Mouse (Mus musculus) liver, postnatal 0 days (tissue): ENCODE measurements around the gene Dync2li1. TPM values are rescaled to one million over a fixed set of nuclear protein-coding genes. Genes with fewer than 3 reads are reported as not detected.

ENCODE experiments used
- ATAC-seq: fragments of 200-750 bp; cut with Nextera tagmentation; 2 replicates; pipeline ENCODE4 v1.8.0; 2017; ENCODE audit warnings: mild to moderate bottlenecking, moderate library complexity
- DNase-seq: peaks from one replicate; pipeline ENCODE4 v3.0.0-alpha.2; 2016
- H3K27ac ChIP-seq: fragments of 300-500 bp; sonication (generic); 2 replicates; pipeline ENCODE4 v1.5.1; 2014; ENCODE audit warnings: antibody characterized with exemption, moderate library complexity, mild to moderate bottlenecking, low read depth
- H3K27me3 ChIP-seq: fragments of 300-500 bp; sonication (generic); 2 replicates; pipeline ENCODE4 v1.6.1; 2014; ENCODE audit warnings: low read length, control low read depth, mixed read lengths; ENCODE audit not compliant: insufficient read depth
- H3K36me3 ChIP-seq: fragments of 300-500 bp; sonication (generic); replicated peaks from 2 replicates; pipeline ENCODE4 v1.6.1; 2014; ENCODE audit warnings: mild to moderate bottlenecking, control low read depth, low read length, moderate library complexity, mixed read lengths; ENCODE audit not compliant: insufficient read depth
- H3K4me1 ChIP-seq: fragments of 300-500 bp; sonication (generic); 2 replicates; pipeline ENCODE4 v1.6.1; 2014; ENCODE audit warnings: antibody characterized with exemption, mild to moderate bottlenecking, control low read depth; ENCODE audit not compliant: insufficient read depth
- H3K4me2 ChIP-seq: fragments of 300-500 bp; sonication (generic); 2 replicates; pipeline ENCODE4 v1.6.1; 2014; ENCODE audit warnings: low read depth, mild to moderate bottlenecking, low read length, moderate library complexity, mixed read lengths
- H3K4me3 ChIP-seq: fragments of 300-500 bp; sonication (generic); 2 replicates; pipeline ENCODE4 v1.5.1; 2014; ENCODE audit warnings: low read depth, low read length
- H3K9ac ChIP-seq: fragments of 300-500 bp; sonication (generic); replicated peaks from 2 replicates; pipeline ENCODE4 v1.6.1; 2014; ENCODE audit warnings: mild to moderate bottlenecking, moderate library complexity
- H3K9me3 ChIP-seq: fragments of 300-500 bp; sonication (generic); 2 replicates; pipeline ENCODE4 v1.6.1; 2016; ENCODE audit warnings: mild to moderate bottlenecking, control low read depth, low read length, mixed read lengths
- CTCF ChIP-seq: sonication (generic); IDR thresholded peaks from 2 replicates; pipeline ENCODE4 v1.5.1; 2016; ENCODE audit warnings: antibody characterized with exemption, low read depth
- EP300 ChIP-seq: IDR thresholded peaks from 2 replicates; pipeline ENCODE4 v1.6.1; 2016; ENCODE audit warnings: antibody characterized with exemption, low read depth, mild to moderate bottlenecking
- WGBS: fragments of 180-500 bp; shearing (Covaris S2); extraction: QIAGEN DNeasy Blood & Tissue Kit; methylation state at CpG from one replicate; pipeline ENCODE4 v1.1.7; 2014; ENCODE audit not compliant: insufficient replicate concordance; 5-methylcytosine and 5-hydroxymethylcytosine counted together
- polyA plus RNA-seq: library from polyadenylated mRNA; unstranded; fragments of >200 nt; fragmentation: Nextera tagmentation; extraction: Ambion mirVana; gene quantifications from 2 replicates; pipeline ENCODE4 v1.2.1, GENCODE M21; 2015

The Dync2li1 gene
- polyA plus RNA-seq, 1 experiment from 2014 or later = 2.4 TPM

DNA sequence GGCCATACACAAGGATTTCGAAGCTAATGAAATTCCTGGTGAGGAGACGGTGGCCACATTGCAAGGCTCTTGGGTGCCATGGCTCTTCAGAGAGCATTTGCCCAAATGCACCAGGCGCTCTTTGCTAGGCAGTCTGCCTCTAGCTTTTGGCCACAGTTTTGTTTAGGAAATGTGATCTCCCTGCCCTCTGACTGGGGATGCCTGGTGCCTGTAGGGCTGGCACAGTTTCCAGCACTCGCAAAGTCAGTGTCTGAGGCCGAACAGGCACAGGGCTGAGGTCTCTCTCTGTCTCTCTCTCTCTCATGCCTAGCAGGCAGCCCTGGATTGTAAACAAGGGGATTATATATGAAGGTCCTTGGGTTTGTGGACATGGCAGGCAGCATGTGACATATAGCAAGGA, 63.8 kb downstream of the Dync2li1 start:
- TF ChIP-seq CTCF (no peak), EP300 (no peak)
- Histone ChIP-seq H3K4me2 (no peak overlapping the region), H3K9ac (no peak overlapping the region), H3K4me3 (no peak overlapping the region), H3K4me1 (peaks cover 9% of the 10 kb centered on the region; the same call in 1 of the 2 replicates), H3K9me3 (no peaks in the 10 kb centered on the region), H3K27ac (peak overlapping the region; percentile 95), H3K36me3 (no peaks in the 10 kb centered on the region), H3K27me3 (no peaks in the 10 kb centered on the region)
- ATAC-seq (no peak), DNase-seq (no peak)
- 71% methylated on average over 5 of the region's 5 CpGs for WGBS

DNA sequence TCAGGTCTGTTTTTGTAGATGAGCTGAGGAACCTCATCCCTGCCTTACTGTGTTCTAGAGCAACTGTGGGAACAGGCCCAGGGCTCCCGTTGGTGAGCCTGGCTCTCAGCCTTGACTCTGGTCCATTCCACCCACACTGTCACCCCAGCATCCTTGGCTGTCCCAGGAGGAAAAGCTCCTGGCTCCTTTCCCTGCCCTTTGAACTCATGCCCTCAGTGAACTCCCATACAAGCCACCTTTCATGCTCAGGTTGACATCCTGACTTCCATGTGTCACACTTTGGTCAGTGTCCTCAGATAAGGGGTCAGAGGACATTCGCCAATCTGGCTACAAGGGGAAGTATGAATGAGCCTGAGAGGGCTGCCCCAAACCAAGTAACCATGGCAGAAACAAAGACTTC, 67.4 kb downstream of the Dync2li1 start:
- Histone ChIP-seq H3K9me3 (no peaks in the 10 kb centered on the region), H3K4me1 (0 out of 2 replicates have a peak, but pooled peaks cover 6% of the 10 kb centered on the region), H3K36me3 (no peaks in the 10 kb centered on the region), H3K4me2 (no peak overlapping the region), H3K9ac (no peak overlapping the region; the same call in 1 of the 2 replicates), H3K4me3 (no peak overlapping the region), H3K27ac (no peak overlapping the region), H3K27me3 (no peaks in the 10 kb centered on the region)
- TF ChIP-seq EP300 (no peak), CTCF (no peak)
- DNase-seq = no peak
- WGBS = 40% methylated on average over 2 of the region's 2 CpGs
- ATAC-seq = peak; percentile 14; the same call in 1 of the 2 replicates

GRCm38 (mm10) chr17:84696537-84696936, 70.2 kb downstream of the Dync2li1 start:
- no peak for TF ChIP-seq EP300
- TF ChIP-seq CTCF = no peak
- no peak for ATAC-seq
- Histone ChIP-seq H3K9ac (no peak overlapping the region), H3K36me3 (no peaks in the 10 kb centered on the region), H3K27ac (no peak overlapping the region), H3K9me3 (no peaks in the 10 kb centered on the region), H3K27me3 (no peaks in the 10 kb centered on the region), H3K4me1 (no peaks in the 10 kb centered on the region), H3K4me3 (no peak overlapping the region), H3K4me2 (no peak overlapping the region)
- DNase-seq = no peak
- WGBS = 55% methylated on average over 6 of the region's 6 CpGs

- Histone ChIP-seq H3K9me3 (no peaks in the 10 kb centered on the region), H3K9ac (no peak overlapping the region), H3K4me2 (no peak overlapping the region), H3K4me3 (no peak overlapping the region), H3K36me3 (peaks cover 4% of the 10 kb centered on the region; the same call in 1 of the 2 replicates), H3K4me1 (peaks cover 4% of the 10 kb centered on the region; the same call in 1 of the 2 replicates), H3K27me3 (no peaks in the 10 kb centered on the region), H3K27ac (no peak overlapping the region)
- DNase-seq (peak; percentile 57), ATAC-seq (peak; percentile 67)
- TF ChIP-seq CTCF = peak; percentile 94
- no peak for TF ChIP-seq EP300
- 26% methylated on average over 5 of the region's 5 CpGs for WGBS
These were observed 72.4 kb downstream of the Dync2li1 start for GRCm38 (mm10) chr17:84698727-84699126.

Other genes starting within 250 kb of the Dync2li1 start
- gene Thada, start 160.3 kb upstream of the Dync2li1 start, polyA plus RNA-seq = 1.2 and 1.5 TPM in 2 replicates
- gene Plekhh2, start 114.6 kb upstream of the Dync2li1 start, polyA plus RNA-seq = 0.27 and 0.31 TPM in 2 replicates
- gene Abcg8, start 49.8 kb downstream of the Dync2li1 start, polyA plus RNA-seq = 5.6 and 7.4 TPM in 2 replicates
- 9.3 and 12.7 TPM in 2 replicates for gene Abcg5, start 56.5 kb downstream of the Dync2li1 start, polyA plus RNA-seq
- gene Lrpprc, start 164.3 kb downstream of the Dync2li1 start, polyA plus RNA-seq = 29.2 and 33.9 TPM in 2 replicates